Mouse (Mus musculus) right cerebral cortex, postnatal 10 days (tissue): Measurements from ENCODE around the gene Itpkb.

ENCODE experiments used
- DNase-seq, 2 experiments: peaks; one replicate each; pipeline ENCODE4 v3.0.0; 2021; ENCODE audit warnings: low spot score in 2 of 2

Itpkb gene

GRCm38 (mm10) chr1:180420496-180421164 is 90.3 kb downstream of the Itpkb start:
- peak; percentile 66 to 75 for DNase-seq

DNA sequence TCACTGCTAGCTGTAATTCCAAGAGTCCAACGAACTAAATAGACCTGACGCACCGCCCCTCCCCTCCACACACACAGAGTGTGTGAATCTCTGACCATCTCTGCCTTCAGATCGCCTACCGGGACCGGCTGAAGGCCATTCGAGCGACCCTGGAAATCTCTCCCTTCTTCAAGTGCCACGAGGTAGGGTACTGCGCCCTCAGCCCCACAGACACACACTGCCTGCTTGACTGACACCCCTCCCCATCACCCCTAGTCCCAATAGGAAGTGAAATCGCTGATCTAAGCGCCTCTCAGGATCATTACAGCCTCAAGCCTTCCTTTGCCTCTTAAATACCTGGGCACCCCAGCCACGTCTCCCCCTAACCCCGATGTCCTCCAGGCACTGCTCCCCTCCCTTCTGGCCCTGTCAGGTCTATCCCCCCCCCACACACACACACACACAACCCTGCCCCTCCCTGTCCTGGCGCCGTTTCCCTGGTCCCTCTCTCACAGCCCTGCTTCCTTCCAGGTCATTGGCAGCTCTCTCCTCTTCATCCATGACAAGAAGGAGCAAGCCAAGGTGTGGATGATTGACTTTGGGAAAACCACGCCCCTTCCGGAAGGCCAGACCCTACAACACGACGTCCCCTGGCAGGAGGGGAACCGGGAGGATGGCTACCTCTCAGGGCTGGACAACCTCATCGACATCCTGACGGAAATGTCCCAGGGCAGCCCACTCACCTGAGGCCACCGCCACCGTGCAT is 91.1 kb downstream of the Itpkb start:
- DNase-seq, result no peak

DNA sequence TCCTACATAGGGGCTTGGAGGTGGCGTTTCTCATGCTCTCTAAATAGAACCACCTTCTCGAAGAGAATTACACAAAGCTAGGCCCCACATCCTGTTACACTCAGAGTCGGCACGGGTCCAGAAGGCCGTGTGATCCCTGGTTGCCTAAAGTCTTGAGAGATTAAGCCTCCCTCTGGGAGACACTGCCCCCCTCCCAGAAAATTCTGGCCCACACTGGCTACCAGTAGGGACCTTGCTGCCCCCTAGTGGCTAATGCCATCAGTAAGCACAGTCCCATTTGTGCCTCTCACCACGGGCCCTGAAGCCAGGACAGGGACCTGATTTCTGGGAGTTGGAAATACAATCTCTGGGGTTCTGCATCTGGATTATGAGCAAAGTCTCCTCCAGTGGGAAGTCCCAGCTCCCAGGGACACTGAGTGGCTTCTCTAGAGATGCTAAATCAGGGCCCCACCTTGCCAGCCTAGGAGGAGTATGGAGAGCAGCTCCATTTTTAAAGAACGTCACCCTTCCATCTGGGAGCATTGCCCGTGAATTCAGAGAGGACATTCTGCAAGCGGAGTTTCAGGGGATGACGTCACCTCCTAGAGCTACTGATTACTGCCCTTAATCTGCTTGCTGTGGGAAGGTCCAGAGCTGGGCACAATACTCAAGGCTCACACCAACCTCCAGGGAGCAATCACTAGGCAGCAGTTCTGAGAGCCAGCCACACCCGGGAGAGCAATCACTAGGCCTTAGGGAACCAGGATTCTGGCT is 92.0 kb downstream of the Itpkb start:
- peak; percentile 75 to 85 for DNase-seq

GRCm38 (mm10) chr1:180423008-180423639 is 92.8 kb downstream of the Itpkb start:
- no peak for DNase-seq

GRCm38 (mm10) chr1:180423931-180424330 is 93.6 kb downstream of the Itpkb start:
- DNase-seq, result no peak

DNA sequence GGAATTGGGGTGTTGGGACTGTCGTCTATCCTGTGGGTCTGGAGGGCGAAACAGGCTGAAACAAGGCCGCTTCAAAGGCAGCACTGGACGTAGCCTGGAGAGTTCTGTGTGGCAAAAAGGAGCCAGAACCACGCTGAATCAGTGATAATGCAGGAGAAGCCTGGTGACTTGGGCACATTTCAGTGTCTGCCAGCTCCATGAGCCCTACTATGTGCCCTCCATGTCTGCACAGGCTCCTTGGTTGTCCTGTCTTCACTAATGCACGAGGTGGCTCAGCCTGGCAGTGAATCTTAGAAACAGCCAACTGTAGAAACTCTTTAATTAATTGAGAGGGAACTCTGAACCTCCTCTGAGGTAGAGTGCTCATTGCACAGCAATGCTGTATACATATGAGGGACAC is 96.1 kb downstream of the Itpkb start:
- no peak for DNase-seq

- peak; percentile 54 to 61 for DNase-seq
These were observed 97.4 kb downstream of the Itpkb start for GRCm38 (mm10) chr1:180427685-180428084.

- peak; percentile 74 to 75 for DNase-seq
These were observed 97.9 kb downstream of the Itpkb start for GRCm38 (mm10) chr1:180428101-180428712.

- no peak for DNase-seq
These were observed 98.6 kb downstream of the Itpkb start for GRCm38 (mm10) chr1:180428871-180429270.

- no peak for DNase-seq
These were observed 99.5 kb downstream of the Itpkb start for GRCm38 (mm10) chr1:180429819-180430218.

DNA sequence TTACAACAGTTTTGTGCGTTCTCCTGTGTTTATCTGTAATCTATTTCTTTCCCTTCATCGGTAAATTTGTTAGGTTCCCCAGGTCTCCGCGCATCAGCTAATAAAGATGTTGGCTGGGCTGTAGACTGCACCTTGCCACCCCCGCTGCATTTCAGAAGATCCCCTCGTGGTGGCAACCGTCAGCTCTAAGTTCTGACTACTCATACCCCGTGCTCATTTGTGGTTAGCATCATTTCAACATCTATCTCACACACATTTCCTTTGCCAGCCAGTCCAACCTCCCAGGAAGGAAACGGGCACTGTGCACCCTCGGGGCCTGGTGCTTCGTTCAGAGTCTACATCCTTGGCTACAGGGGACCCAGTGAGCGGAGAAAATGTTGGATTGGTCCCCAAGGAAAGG is 101.5 kb downstream of the Itpkb start:
- DNase-seq, result peak; percentile 62 to 63

DNA sequence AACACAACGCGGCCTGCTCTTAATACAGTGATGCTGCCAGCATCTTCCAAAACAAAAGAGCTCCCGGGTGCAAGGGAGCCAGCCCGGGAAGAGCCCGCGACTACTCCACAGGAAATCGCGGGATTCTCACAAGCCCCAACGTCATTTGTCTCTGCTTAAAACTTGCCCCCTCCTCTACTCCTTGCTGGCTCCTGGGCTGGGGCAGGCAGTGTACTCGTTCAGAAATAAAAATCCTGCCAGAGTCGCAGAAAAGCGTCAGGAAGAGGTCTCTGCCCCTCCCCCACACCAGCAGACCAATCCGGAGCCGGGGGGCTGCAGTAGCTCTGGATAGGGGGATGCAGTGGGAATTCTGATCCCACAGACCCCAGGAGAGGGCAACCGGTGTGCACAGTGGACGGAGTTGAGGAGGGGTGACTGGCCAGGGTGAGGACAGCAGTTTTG is 102.8 kb downstream of the Itpkb start:
- DNase-seq, result no peak

- DNase-seq, result peak; percentile 81 to 85
These were observed 103.7 kb downstream of the Itpkb start for GRCm38 (mm10) chr1:180433796-180434566.

GRCm38 (mm10) chr1:180434925-180435324 is 104.6 kb downstream of the Itpkb start:
- DNase-seq, result no peak

DNA sequence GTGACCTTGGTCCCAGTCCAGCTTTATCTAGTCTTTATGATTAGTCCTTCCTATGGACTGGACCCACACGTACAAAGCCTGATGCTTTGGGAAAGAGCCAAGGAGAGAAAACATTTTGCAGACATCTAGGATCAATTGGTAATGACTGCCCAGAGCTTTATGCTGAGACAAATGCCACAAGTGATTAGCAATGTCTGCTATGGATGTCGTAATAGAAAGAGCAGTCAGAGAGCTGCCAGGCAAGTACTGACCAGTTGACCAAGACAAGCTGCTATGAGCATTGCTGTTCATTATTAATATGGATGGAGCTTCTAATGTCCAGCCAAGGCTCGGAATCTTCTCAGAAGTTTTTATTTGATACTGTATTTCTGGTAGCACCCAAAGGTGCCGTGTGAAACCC is 109.2 kb downstream of the Itpkb start:
- DNase-seq, result no peak

DNA sequence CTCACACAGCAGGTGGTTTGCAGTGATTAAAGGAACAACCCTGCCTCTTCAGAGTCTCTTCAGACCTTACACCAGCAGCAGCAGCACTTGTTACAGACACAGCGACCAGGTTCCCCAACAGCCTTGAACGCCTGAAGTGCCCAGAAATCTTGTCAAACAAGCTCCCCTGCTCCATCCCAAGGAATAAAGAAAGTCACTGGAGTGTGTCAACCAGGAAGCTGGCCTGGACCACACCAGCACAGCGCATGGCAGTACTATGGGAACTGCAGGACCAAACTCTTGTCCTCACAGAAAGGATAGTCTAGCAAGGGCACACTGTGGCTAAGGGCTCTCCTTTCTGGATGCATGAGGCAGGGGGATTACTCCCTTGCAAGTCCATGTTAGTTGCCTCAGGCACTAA is 114.1 kb downstream of the Itpkb start:
- no peak for DNase-seq

DNA sequence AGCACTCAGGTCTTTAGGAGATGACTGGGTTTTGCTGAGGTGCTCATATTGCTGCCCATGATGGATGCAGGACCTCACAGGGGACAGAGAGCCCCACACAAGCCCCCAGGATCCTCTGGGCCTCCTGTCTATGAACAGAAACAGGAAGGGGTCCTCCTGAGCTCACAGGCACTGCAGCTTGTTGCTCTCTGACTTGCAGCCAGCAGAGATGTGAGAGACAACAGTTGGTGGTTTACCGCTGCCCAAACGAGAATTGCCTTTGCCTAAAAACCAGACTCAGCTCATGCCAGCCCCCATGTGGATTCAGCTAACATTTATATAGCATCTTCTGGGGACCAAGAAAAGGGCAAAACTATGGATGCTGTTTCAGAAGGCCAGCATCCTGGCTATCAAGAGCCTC is 119.4 kb downstream of the Itpkb start:
- no peak for DNase-seq

- no peak for DNase-seq
These were observed 128.0 kb downstream of the Itpkb start for GRCm38 (mm10) chr1:180458274-180458673.

GRCm38 (mm10) chr1:180458680-180459079 is 128.4 kb downstream of the Itpkb start:
- DNase-seq, result no peak

- peak in 1 of 2 experiments; percentile 49 for DNase-seq
These were observed 130.4 kb downstream of the Itpkb start for GRCm38 (mm10) chr1:180460721-180461120.

DNA sequence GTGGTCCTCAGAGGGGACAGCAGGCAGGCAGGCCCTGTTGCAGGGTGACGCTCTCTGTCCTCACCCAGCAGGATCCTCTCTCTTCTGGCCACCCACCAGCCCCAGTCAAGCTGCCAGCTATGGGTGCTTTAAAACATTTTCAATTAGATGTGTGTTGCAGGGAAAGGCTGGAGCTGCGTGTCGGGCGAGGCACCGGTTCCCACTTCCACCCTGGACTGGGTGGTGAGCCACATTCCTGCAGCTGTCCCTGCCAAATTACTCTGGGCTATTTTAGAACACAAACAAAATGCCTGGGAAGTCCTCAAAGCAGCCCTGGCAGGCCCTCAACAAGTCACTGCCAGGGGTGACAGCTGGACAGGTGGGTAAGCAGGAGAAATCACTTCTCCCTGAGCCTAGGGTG is 132.1 kb downstream of the Itpkb start:
- DNase-seq, result peak; percentile 49 to 55
